Comparison of ENCODE assay signal across 7 mouse cellular contexts in the genomic region with DNA sequence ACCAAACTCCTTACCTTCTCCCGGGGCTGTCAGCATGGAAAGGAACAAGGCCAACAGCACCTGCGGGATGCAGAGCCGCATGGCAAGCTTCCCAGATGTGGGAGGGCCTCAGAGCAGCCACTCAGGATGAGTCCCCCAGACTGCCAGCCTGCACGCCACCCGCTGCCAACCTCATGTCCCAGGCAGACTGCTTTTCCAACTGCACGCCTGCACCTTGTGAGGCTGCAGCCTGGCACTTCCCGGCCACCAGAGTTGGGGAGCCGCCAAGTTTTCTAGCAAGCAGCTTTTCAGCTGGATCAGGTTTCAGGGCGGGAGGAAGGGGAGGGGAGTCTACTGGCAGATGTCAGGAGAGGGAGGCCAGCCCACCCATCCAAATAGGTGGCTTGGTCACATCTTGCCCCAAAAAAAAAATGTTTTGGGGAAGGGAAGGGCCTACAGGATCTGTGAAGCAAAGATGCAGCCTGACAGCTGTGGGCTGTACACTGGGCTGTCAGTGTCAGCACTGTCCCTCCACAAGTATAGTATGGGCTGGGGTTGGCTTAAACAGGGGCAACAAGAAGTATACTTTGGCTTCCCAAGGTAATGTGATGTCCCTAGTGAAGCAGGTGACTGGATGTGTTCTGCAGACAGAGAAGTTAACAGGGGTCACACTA. TPM values are rescaled to one million over a fixed set of nuclear protein-coding genes. Genes with fewer than 3 reads are reported as not detected.
DNase-seq lines count a peak whose midpoint lies in the region; ATAC-seq lines count a peak whose summit lies in the region.

A gene (minus strand): TSS at position 215 of the 653 bp plus-strand sequence.

- no peak within 1 kb of the TSS for H3K9ac ChIP-seq in kidney, embryonic 16.5 days (replicated peaks; ENCODE audit: low read length)
- no peak within 1 kb of the TSS for H3K9ac ChIP-seq in limb, embryonic 13.5 days

- peak within 1 kb of the TSS; percentile 39 for H3K4me2 ChIP-seq in kidney, embryonic 16.5 days (replicated peaks; ENCODE audit: low read depth, low read length)
- peak within 1 kb of the TSS; percentile 49 for H3K4me2 ChIP-seq in limb, embryonic 13.5 days (replicated peaks)

- no peaks in the 10 kb centered on the region for H3K9me3 ChIP-seq in kidney, embryonic 16.5 days (ENCODE audit: low read length)
- no peaks in the 10 kb centered on the region for H3K9me3 ChIP-seq in limb, embryonic 13.5 days

- H3K4me3 ChIP-seq in kidney, embryonic 16.5 days (ENCODE audit: low read length) = no peak within 1 kb of the TSS
- H3K4me3 ChIP-seq in limb, embryonic 13.5 days = no peak within 1 kb of the TSS; the same call in 1 of the 2 replicates

- peak; percentile 61 for DNase-seq in adrenal gland, postnatal 25 days
- peak; percentile 51 for DNase-seq in embryo, embryonic 9.5 days (ENCODE audit: extremely low spot score)
- peak; percentile 48 to 50 for DNase-seq in heart, adult 9 months (ENCODE audit: low spot score in 2 of 2)
- peak; percentile 22 for DNase-seq in ovary, postnatal 14 days (ENCODE audit: low spot score)
- no peak for DNase-seq in urinary bladder, adult 18-20 months (ENCODE audit: low spot score in 2 of 2)

- 3% methylated on average over 9 of the region's 9 CpGs for WGBS in kidney, embryonic 16.5 days
- WGBS in limb, embryonic 13.5 days = 2% methylated on average over 9 of the region's 9 CpGs

- no peaks in the 10 kb centered on the region for H3K36me3 ChIP-seq in kidney, embryonic 16.5 days (ENCODE audit: insufficient read depth, low read length)
- no peaks in the 10 kb centered on the region for H3K36me3 ChIP-seq in limb, embryonic 13.5 days

- no peak within 1 kb of the TSS for H3K27ac ChIP-seq in kidney, embryonic 16.5 days (ENCODE audit: low read length)
- H3K27ac ChIP-seq in limb, embryonic 13.5 days = no peak within 1 kb of the TSS; the same call in 1 of the 2 replicates

- peaks cover 7% of the 10 kb centered on the region for H3K4me1 ChIP-seq in kidney, embryonic 16.5 days (ENCODE audit: insufficient read depth, low read length)
- peaks cover 21% of the 10 kb centered on the region for H3K4me1 ChIP-seq in limb, embryonic 13.5 days

- no peaks in the 10 kb centered on the region for H3K27me3 ChIP-seq in kidney, embryonic 16.5 days (ENCODE audit: insufficient read depth, low read length)
- H3K27me3 ChIP-seq in limb, embryonic 13.5 days = peaks cover 59% of the 10 kb centered on the region

- ATAC-seq in kidney, embryonic 16.5 days (ENCODE audit: low FRiP score, low TSS enrichment) = peak; percentile 76; the same call in 1 of the 2 replicates
- ATAC-seq in limb, embryonic 13.5 days (ENCODE audit: low FRiP score, low read depth) = peak; percentile 90

RNA-seq across cellular contexts. Expression of the gene that starts here (rescaled TPM):
- 3.2 and 3.8 TPM in 2 replicates for total RNA-seq in adrenal gland, postnatal 25 days (2021)
- 0.78 and 0.86 TPM in 2 replicates for polyA plus RNA-seq in kidney, embryonic 16.5 days (2015; fragmentation: Nextera tagmentation; extraction: Ambion mirVana)
- polyA plus RNA-seq in limb, embryonic 13.5 days (2015; fragmentation: Nextera tagmentation; extraction: Ambion mirVana) = 1.7 and 2.1 TPM in 2 replicates

Comparison
In these comparisons a context has a peak if more than half of its experiments do, and no peak if none do; other contexts are left out.
1. Peak in ATAC-seq and H3K4me2 ChIP-seq in kidney, embryonic 16.5 days; RNA of the gene not detected or under 1 TPM.
2. DNase-seq: peak in adrenal gland, postnatal 25 days (single experiment), embryo, embryonic 9.5 days (single experiment), heart, adult 9 months (2 of 2) and ovary, postnatal 14 days (single experiment); none in urinary bladder, adult 18-20 months (0 of 2).